Mouse (Mus musculus) monocyte, adult 5-6 weeks (primary cell): ENCODE results near the gene Dot1l. TPM values are rescaled to one million over a fixed set of nuclear protein-coding genes. Genes with fewer than 3 reads are reported as not detected.

Experiments
- ATAC-seq: fragments of 153-309, 156-312 bp; replicated peaks from 2 replicates; pipeline ENCODE4 v1.8.0; 2017; ENCODE audit warnings: mild to moderate bottlenecking; ENCODE audit not compliant: low TSS enrichment, insufficient number of reproducible peaks, severe bottlenecking, poor library complexity, low FRiP score
- total RNA-seq: library from RNA; stranded (forward); fragments of 200-1000, 200-491, 200-594 nt; gene quantifications from 3 replicates; pipeline ENCODE4 v1.2.3, GENCODE M21; 2017

Gene Dot1l
- total RNA-seq, 1 experiment from 2014 or later, result 6.3 TPM

GRCm38 (mm10) chr10:80843087-80843930, 88.3 kb downstream of the Dot1l start:
- ATAC-seq, result no peak

DNA sequence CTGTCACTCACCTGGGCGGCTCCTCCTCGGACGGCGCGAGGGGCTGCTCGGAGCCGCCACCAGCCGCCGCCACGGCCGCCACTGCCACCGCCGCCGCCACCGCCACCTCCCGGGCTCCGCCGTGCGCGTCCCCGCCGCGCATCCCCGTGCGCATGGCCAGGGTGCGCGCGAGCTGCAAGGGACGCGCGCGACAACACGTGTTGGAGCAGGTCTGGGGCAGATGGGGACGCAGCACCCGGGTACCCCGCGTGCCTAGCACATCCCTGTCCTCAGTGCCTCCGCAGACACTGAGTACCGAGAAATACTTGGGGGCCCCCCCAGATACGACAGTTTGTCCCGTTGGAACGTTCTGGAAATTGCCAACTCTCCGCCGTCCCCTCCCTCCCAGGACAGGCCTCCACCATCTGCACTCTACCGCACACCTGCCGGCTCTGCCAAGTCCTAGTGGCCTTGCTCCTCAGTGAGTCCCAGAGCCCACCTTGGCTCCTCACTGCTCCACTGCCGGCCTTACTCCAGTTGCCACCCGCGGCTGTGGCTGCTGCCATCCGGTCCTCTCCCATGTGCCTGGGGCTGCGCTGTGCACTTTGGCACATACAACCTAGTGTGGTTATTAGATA, 89.0 kb downstream of the Dot1l start, which contains the start of gene Lingo3:
Lingo3 (minus strand) TSS at position 109 of the 617 bp plus-strand sequence.
- ATAC-seq, result no peak

Other genes starting within 250 kb of the Dot1l start
- gene Atp8b3, start 216.1 kb upstream of the Dot1l start, total RNA-seq, result 1.0 to 1.6 TPM in 2 of 3 replicates, not detected in the other
- 21.1 to 32.2 TPM (median 24.1 TPM) in 3 replicates for gene Rexo1, start 193.6 kb upstream of the Dot1l start, total RNA-seq
- gene Klf16, start 177.9 kb upstream of the Dot1l start, total RNA-seq, result 5.1 to 8.5 TPM (median 8.2 TPM) in 3 replicates
- gene Abhd17a, start 164.9 kb upstream of the Dot1l start, total RNA-seq, result 15.2 to 20.8 TPM (median 17.0 TPM) in 3 replicates
- 6.0 to 11.2 TPM (median 7.9 TPM) in 3 replicates for gene Scamp4, start 152.3 kb upstream of the Dot1l start, total RNA-seq
- 1.8 TPM in 1 of 3 replicates, not detected in the others for gene Adat3, start 152.3 kb upstream of the Dot1l start, total RNA-seq
- gene Gm49322, start 149.2 kb upstream of the Dot1l start, total RNA-seq, result 0.78 to 1.0 TPM in 2 of 3 replicates, not detected in the other
- gene Csnk1g2, start 132.4 kb upstream of the Dot1l start, total RNA-seq, result 174 to 193 TPM (median 192 TPM) in 3 replicates
- 14.6 to 23.9 TPM (median 23.1 TPM) in 3 replicates for gene Btbd2, start 98.1 kb upstream of the Dot1l start, total RNA-seq
- 56.7 to 115 TPM (median 94.0 TPM) in 3 replicates for gene Mknk2, start 77.1 kb upstream of the Dot1l start, total RNA-seq
- 57.4 to 129 TPM (median 87.2 TPM) in 3 replicates for gene Mob3a, start 53.2 kb upstream of the Dot1l start, total RNA-seq
- gene Izumo4, start 53.0 kb upstream of the Dot1l start, total RNA-seq, result 10.6 to 17.9 TPM (median 17.1 TPM) in 3 replicates
- gene Ap3d1, start 12.9 kb upstream of the Dot1l start, total RNA-seq, result 65.5 to 110 TPM (median 103 TPM) in 3 replicates
- 9.4 to 23.3 TPM (median 10.7 TPM) in 3 replicates for gene Sf3a2, start 43.0 kb downstream of the Dot1l start, total RNA-seq
- 29.4 to 59.3 TPM (median 41.3 TPM) in 3 replicates for gene Plekhj1, start 43.4 kb downstream of the Dot1l start, total RNA-seq
- gene Amh, start 50.0 kb downstream of the Dot1l start, total RNA-seq, result not detected in 3 replicates
- gene Jsrp1, start 58.3 kb downstream of the Dot1l start, total RNA-seq, result not detected in 3 replicates
- 242 to 281 TPM (median 259 TPM) in 3 replicates for gene Oaz1, start 71.5 kb downstream of the Dot1l start, total RNA-seq
- gene Lingo3, start 88.8 kb downstream of the Dot1l start, total RNA-seq, result not detected in 3 replicates
- 78.9 to 86.7 TPM (median 80.7 TPM) in 3 replicates for gene Lsm7, start 100.0 kb downstream of the Dot1l start, total RNA-seq
- gene Sppl2b, start 100.1 kb downstream of the Dot1l start, total RNA-seq, result 8.1 to 18.2 TPM (median 8.2 TPM) in 3 replicates
- not detected in 3 replicates for gene Tmprss9, start 116.6 kb downstream of the Dot1l start, total RNA-seq
- gene Timm13, start 145.8 kb downstream of the Dot1l start, total RNA-seq, result 14.6 to 43.9 TPM (median 30.8 TPM) in 3 replicates
- gene Lmnb2, start 163.0 kb downstream of the Dot1l start, total RNA-seq, result 2.3 to 8.5 TPM (median 3.8 TPM) in 3 replicates
- gene Gadd45b, start 174.9 kb downstream of the Dot1l start, total RNA-seq, result 18.9 to 25.8 TPM (median 22.5 TPM) in 3 replicates